Mouse (Mus musculus) gastrocnemius, postnatal 36 days (tissue): ENCODE results near the gene Xrcc5. TPM values are rescaled to one million over a fixed set of nuclear protein-coding genes. Genes with fewer than 3 reads are reported as not detected.

Experiments used
- DNase-seq, 2 experiments: peaks; one replicate each; pipeline ENCODE4 v3.0.0; 2022
- intact Hi-C: fragments of 180-260 bp; cut with DNase I; formaldehyde crosslinking; loops from one replicate; pipeline ENCODE4 v1.15.1; 2025
- total RNA-seq, 2 experiments: library from RNA; stranded (reverse); gene quantifications; 2 replicates each; pipeline ENCODE4 v1.2.3; 2021

Gene Xrcc5
- total RNA-seq, 2 experiments from 2014 or later, result 15.4 to 19.8 TPM

GRCm38 (mm10) chr1:72429107-72429807, 122.0 kb downstream of the Xrcc5 start:
- intact Hi-C loops, result no loop called here
- DNase-seq, result no peak

- DNase-seq, result no peak
- intact Hi-C loops, result no loop called here
Measured at GRCm38 (mm10) chr1:72432579-72432978, 125.4 kb downstream of the Xrcc5 start.

DNA sequence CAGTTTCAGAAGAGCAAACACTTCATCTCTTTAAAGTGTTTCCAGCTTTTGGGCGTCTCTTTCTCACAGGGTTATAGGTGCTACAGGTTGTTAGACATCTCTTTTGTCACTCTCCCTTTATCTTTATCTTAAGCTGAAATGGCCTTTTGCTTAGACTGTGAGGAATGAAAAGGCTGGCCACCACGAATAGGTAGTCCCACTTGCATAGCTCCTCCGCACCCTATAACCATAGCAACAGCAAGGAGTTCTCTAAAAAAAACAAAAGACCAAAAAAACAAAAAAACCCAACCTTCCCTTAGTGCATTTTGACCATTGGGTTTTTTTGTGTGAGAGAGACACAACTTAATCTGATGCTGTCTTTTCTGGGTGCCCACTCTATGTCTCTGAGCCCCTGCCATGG, 127.3 kb downstream of the Xrcc5 start:
- intact Hi-C loops, result no loop called here
- DNase-seq, result no peak

GRCm38 (mm10) chr1:72436967-72437366, 129.7 kb downstream of the Xrcc5 start:
- intact Hi-C loops, result no loop called here
- no peak for DNase-seq

- DNase-seq, result peak in 1 of 2 experiments; percentile 31
- intact Hi-C loops, result no loop called here
Measured at GRCm38 (mm10) chr1:72439146-72439545, 131.9 kb downstream of the Xrcc5 start.

DNA sequence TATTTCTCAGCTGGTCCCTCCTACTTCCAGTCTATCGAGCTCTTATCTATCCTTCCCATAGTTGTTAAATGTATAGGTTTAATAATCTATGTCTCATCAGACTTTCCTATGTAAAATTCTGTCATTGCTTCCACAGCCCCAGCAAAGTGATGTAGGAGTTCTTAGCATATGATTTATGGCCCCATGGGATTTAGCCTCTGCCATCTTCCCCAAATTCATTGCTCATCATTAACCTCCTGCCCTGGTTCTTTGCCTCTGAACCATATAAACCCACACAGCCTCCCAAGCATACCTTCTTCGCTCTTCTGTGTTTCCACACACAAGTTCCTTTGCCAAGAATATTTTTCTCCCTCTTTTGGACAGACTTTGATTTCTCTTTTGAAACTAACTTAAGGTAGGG, 135.5 kb downstream of the Xrcc5 start:
- DNase-seq, result no peak
- intact Hi-C loops, result no loop called here

Other genes starting within 250 kb of the Xrcc5 start
- gene Mreg, start 95.1 kb upstream of the Xrcc5 start, total RNA-seq, result 10 to 100 TPM; 38.1 to 52.4 TPM
- 10 to 100 TPM; 16.6 to 18.9 TPM for gene Pecr, start 23.1 kb upstream of the Xrcc5 start, total RNA-seq
- not detected for gene Tmem169, start 23.1 kb upstream of the Xrcc5 start, total RNA-seq
- under 1 TPM; 0.12 to 0.18 TPM for gene March4, start 229.5 kb downstream of the Xrcc5 start, total RNA-seq